Mouse (Mus musculus) heart, embryonic 13.5 days (tissue): ENCODE results near the gene Ifitm3. TPM values are rescaled to one million over a fixed set of nuclear protein-coding genes. Genes with fewer than 3 reads are reported as not detected.
"Not testable (repeated sequence)": the region's sequence is repeated elsewhere in the genome, so short reads cannot be mapped to it uniquely, and the experiment has no call there.

Source experiments
- ATAC-seq: fragments of 200-750 bp; cut with Nextera tagmentation; 2 replicates; pipeline ENCODE4 v1.8.0; 2017; ENCODE audit warnings: moderate TSS enrichment; ENCODE audit not compliant: insufficient number of reproducible peaks, low FRiP score, low TSS enrichment; ENCODE audit errors: extremely low read depth
- H3K27ac ChIP-seq: fragments of 300-500 bp; sonication (generic); replicated peaks from 2 replicates; pipeline ENCODE4 v1.5.1; 2015; ENCODE audit warnings: moderate library complexity, mild to moderate bottlenecking, inconsistent platforms
- H3K27me3 ChIP-seq: fragments of 300-500 bp; sonication (generic); replicated peaks from 2 replicates; pipeline ENCODE4 v1.6.1; 2015; ENCODE audit warnings: mild to moderate bottlenecking, inconsistent platforms
- H3K36me3 ChIP-seq: fragments of 300-500 bp; sonication (generic); 2 replicates; pipeline ENCODE4 v1.6.1; 2015; ENCODE audit warnings: mild to moderate bottlenecking, inconsistent platforms
- H3K4me1 ChIP-seq: fragments of 300-500 bp; sonication (generic); 2 replicates; pipeline ENCODE4 v1.6.1; 2015; ENCODE audit warnings: inconsistent platforms
- H3K4me2 ChIP-seq: fragments of 300-500 bp; sonication (generic); 2 replicates; pipeline ENCODE4 v1.6.1; 2015; ENCODE audit warnings: inconsistent platforms, mild to moderate bottlenecking, moderate library complexity
- H3K4me3 ChIP-seq: fragments of 300-500 bp; sonication (generic); 2 replicates; pipeline ENCODE4 v1.5.1; 2015; ENCODE audit warnings: moderate library complexity, mild to moderate bottlenecking, inconsistent platforms
- H3K9ac ChIP-seq: fragments of 300-500 bp; sonication (generic); 2 replicates; pipeline ENCODE4 v1.6.1; 2015; ENCODE audit warnings: inconsistent platforms, mild to moderate bottlenecking, moderate library complexity
- H3K9me3 ChIP-seq: fragments of 300-500 bp; sonication (generic); 2 replicates; pipeline ENCODE4 v1.6.1; 2016; ENCODE audit warnings: inconsistent platforms
- WGBS: fragments of 180-500 bp; shearing (Covaris S2); methylation state at CpG from one replicate; pipeline ENCODE4 v1.1.7; 2015; ENCODE audit warnings: mixed read lengths; 5-methylcytosine and 5-hydroxymethylcytosine counted together
- polyA plus RNA-seq: library from polyadenylated mRNA; unstranded; fragments of >200 nt; fragmentation: Nextera tagmentation; extraction: Ambion mirVana; gene quantifications from 2 replicates; pipeline ENCODE4 v1.2.1, GENCODE M21; 2015

Gene Ifitm3
- polyA plus RNA-seq, 1 experiment from 2014 or later, result 73.2 TPM

GRCm38 (mm10) chr7:141047581-141048225, 37.1 kb upstream of the Ifitm3 start:
- 9% methylated on average over 15 of the region's 19 CpGs for WGBS
- H3K4me1 ChIP-seq, result peaks cover 17% of the 10 kb centered on the region
- ATAC-seq, result peak; percentile 70; the same call in 1 of the 2 replicates

GRCm38 (mm10) chr7:141046931-141047580, 36.5 kb upstream of the Ifitm3 start:
- peak overlapping the region; percentile 48 for H3K4me3 ChIP-seq
- H3K4me2 ChIP-seq, result peak overlapping the region; percentile 80
- H3K9ac ChIP-seq, result peak overlapping the region; percentile 62; the same call in 1 of the 2 replicates
- H3K27me3 ChIP-seq, result peaks cover 7% of the 10 kb centered on the region; the same call in 1 of the 2 replicates
- peaks cover 17% of the 10 kb centered on the region for H3K4me1 ChIP-seq
- WGBS, result 55% methylated on average over 6 of the region's 6 CpGs
- no peaks in the 10 kb centered on the region for H3K36me3 ChIP-seq
- peak overlapping the region; percentile 86 for H3K27ac ChIP-seq
- no peak for ATAC-seq
- H3K9me3 ChIP-seq, result no peaks in the 10 kb centered on the region

More at GRCm38 (mm10) chr7:141047581-141048225, 37.1 kb upstream of the Ifitm3 start:
- peak overlapping the region; percentile 80 for H3K4me2 ChIP-seq
- H3K9ac ChIP-seq, result peak overlapping the region; percentile 77
- H3K27me3 ChIP-seq, result peaks cover 7% of the 10 kb centered on the region; the same call in 1 of the 2 replicates
- no peaks in the 10 kb centered on the region for H3K9me3 ChIP-seq
- peak overlapping the region; percentile 86 for H3K27ac ChIP-seq
- H3K36me3 ChIP-seq, result no peaks in the 10 kb centered on the region
- peak overlapping the region; percentile 48 for H3K4me3 ChIP-seq

GRCm38 (mm10) chr7:141042539-141042938, 32.0 kb upstream of the Ifitm3 start:
- H3K4me3 ChIP-seq, result no peak overlapping the region
- no peak overlapping the region for H3K9ac ChIP-seq
- H3K4me1 ChIP-seq, result peaks cover 22% of the 10 kb centered on the region
- no peak overlapping the region for H3K27ac ChIP-seq
- peaks cover 3% of the 10 kb centered on the region for H3K27me3 ChIP-seq
- H3K9me3 ChIP-seq, result no peaks in the 10 kb centered on the region
- no peaks in the 10 kb centered on the region for H3K36me3 ChIP-seq
- 42% methylated on average over 4 of the region's 4 CpGs for WGBS
- ATAC-seq, result no peak
- no peak overlapping the region for H3K4me2 ChIP-seq

- peak; percentile 74 for ATAC-seq
- Histone ChIP-seq H3K27ac (peak overlapping the region; percentile 86), H3K4me2 (peak overlapping the region; percentile 30), H3K9ac (peak overlapping the region; percentile 56), H3K27me3 (peaks cover 3% of the 10 kb centered on the region), H3K4me1 (peaks cover 14% of the 10 kb centered on the region; the same call in 1 of the 2 replicates), H3K36me3 (no peaks in the 10 kb centered on the region), H3K4me3 (no peak overlapping the region), H3K9me3 (no peaks in the 10 kb centered on the region)
- WGBS, result 16% methylated on average over 5 of the region's 5 CpGs
Observed at GRCm38 (mm10) chr7:141041661-141042060, 31.1 kb upstream of the Ifitm3 start.

- no peak for ATAC-seq
- 37% methylated on average over 6 of the region's 9 CpGs for WGBS
- H3K4me2 ChIP-seq, result peak overlapping the region; percentile 36
- no peaks in the 10 kb centered on the region for H3K9me3 ChIP-seq
- peaks cover 14% of the 10 kb centered on the region; the same call in 1 of the 2 replicates for H3K4me1 ChIP-seq
- no peak overlapping the region for H3K4me3 ChIP-seq
- H3K27me3 ChIP-seq, result no peaks in the 10 kb centered on the region; the same call in 1 of the 2 replicates
- peak overlapping the region; percentile 86 for H3K27ac ChIP-seq
- no peaks in the 10 kb centered on the region for H3K36me3 ChIP-seq
- H3K9ac ChIP-seq, result peak overlapping the region; percentile 56
Observed at GRCm38 (mm10) chr7:141040867-141041606, 30.5 kb upstream of the Ifitm3 start.

- 84% methylated on average over 4 of the region's 4 CpGs for WGBS
- no peaks in the 10 kb centered on the region; the same call in 1 of the 2 replicates for H3K27me3 ChIP-seq
- ATAC-seq, result no peak
- no peak overlapping the region for H3K4me3 ChIP-seq
- H3K4me2 ChIP-seq, result no peak overlapping the region
- no peaks in the 10 kb centered on the region for H3K36me3 ChIP-seq
- no peak overlapping the region for H3K9ac ChIP-seq
- H3K4me1 ChIP-seq, result peaks cover 14% of the 10 kb centered on the region; the same call in 1 of the 2 replicates
- H3K9me3 ChIP-seq, result no peaks in the 10 kb centered on the region
- H3K27ac ChIP-seq, result no peak overlapping the region
Observed at GRCm38 (mm10) chr7:141039386-141040107, 29.0 kb upstream of the Ifitm3 start.

GRCm38 (mm10) chr7:141038090-141039032, 27.8 kb upstream of the Ifitm3 start:
- H3K36me3 ChIP-seq, result no peaks in the 10 kb centered on the region
- no peak overlapping the region for H3K9ac ChIP-seq
- no peak overlapping the region for H3K4me3 ChIP-seq
- 58% methylated on average over 20 of the region's 21 CpGs for WGBS
- H3K27me3 ChIP-seq, result no peaks in the 10 kb centered on the region; the same call in 1 of the 2 replicates
- no peak for ATAC-seq
- H3K4me2 ChIP-seq, result no peak overlapping the region
- H3K27ac ChIP-seq, result no peak overlapping the region
- no peaks in the 10 kb centered on the region for H3K9me3 ChIP-seq
- peaks cover 14% of the 10 kb centered on the region; the same call in 1 of the 2 replicates for H3K4me1 ChIP-seq

- ATAC-seq, H3K4me3 ChIP-seq: not testable (repeated sequence)
- 82% methylated on average over 1 of the region's 2 CpGs for WGBS
Observed at GRCm38 (mm10) chr7:141036624-141037023, 26.1 kb upstream of the Ifitm3 start.

GRCm38 (mm10) chr7:141032458-141033167, 22.0 kb upstream of the Ifitm3 start:
- Histone ChIP-seq H3K27me3 (no peaks in the 10 kb centered on the region), H3K9me3 (no peaks in the 10 kb centered on the region), H3K9ac (no peak overlapping the region), H3K4me3 (no peak overlapping the region), H3K36me3 (no peaks in the 10 kb centered on the region), H3K4me2 (no peak overlapping the region), H3K27ac (no peak overlapping the region), H3K4me1 (no peaks in the 10 kb centered on the region)
- 59% methylated on average over 9 of the region's 9 CpGs for WGBS
- ATAC-seq, result no peak

More at GRCm38 (mm10) chr7:141036624-141037023, 26.1 kb upstream of the Ifitm3 start:
- H3K27ac ChIP-seq, H3K9ac ChIP-seq, H3K36me3 ChIP-seq, H3K27me3 ChIP-seq, H3K9me3 ChIP-seq, H3K4me2 ChIP-seq: not testable (repeated sequence)
- H3K4me1 ChIP-seq, result peaks cover 11% of the 10 kb centered on the region; the same call in 1 of the 2 replicates
